Mouse (Mus musculus) forebrain, embryonic 15.5 days (tissue): ENCODE data around the gene Psapl1. TPM values are rescaled to one million over a fixed set of nuclear protein-coding genes. Genes with fewer than 3 reads are reported as not detected.

Experiments
- ATAC-seq: fragments of 200-750 bp; cut with Nextera tagmentation; replicated peaks from 2 replicates; pipeline ENCODE4 v1.8.0; 2017; ENCODE audit warnings: mild to moderate bottlenecking, moderate TSS enrichment, moderate library complexity
- H3K27ac ChIP-seq: fragments of 300-500 bp; sonication (generic); replicated peaks from 2 replicates; pipeline ENCODE4 v1.5.1; 2015; ENCODE audit warnings: mild to moderate bottlenecking, inconsistent platforms
- H3K27me3 ChIP-seq: fragments of 300-500 bp; sonication (generic); 2 replicates; pipeline ENCODE4 v1.6.1; 2015; ENCODE audit warnings: inconsistent platforms
- H3K36me3 ChIP-seq: fragments of 300-500 bp; sonication (generic); 2 replicates; pipeline ENCODE4 v1.6.1; 2015; ENCODE audit warnings: mild to moderate bottlenecking, inconsistent platforms
- H3K4me1 ChIP-seq: fragments of 300-500 bp; sonication (generic); 2 replicates; pipeline ENCODE4 v1.6.1; 2015; ENCODE audit warnings: inconsistent platforms
- H3K4me2 ChIP-seq: fragments of 300-500 bp; sonication (generic); replicated peaks from 2 replicates; pipeline ENCODE4 v1.6.1; 2015; ENCODE audit warnings: mild to moderate bottlenecking, inconsistent platforms
- H3K4me3 ChIP-seq: fragments of 300-500 bp; sonication (generic); 2 replicates; pipeline ENCODE4 v1.5.1; 2015; ENCODE audit warnings: mild to moderate bottlenecking, inconsistent platforms
- H3K9ac ChIP-seq: fragments of 300-500 bp; sonication (generic); replicated peaks from 2 replicates; pipeline ENCODE4 v1.6.1; 2015; ENCODE audit warnings: mild to moderate bottlenecking, inconsistent platforms
- H3K9me3 ChIP-seq: fragments of 300-500 bp; sonication (generic); 2 replicates; pipeline ENCODE4 v1.6.1; 2016; ENCODE audit warnings: inconsistent platforms
- WGBS: fragments of 180-500 bp; shearing (Covaris S2); methylation state at CpG from one replicate; pipeline ENCODE4 v1.1.7; 2015; ENCODE audit warnings: mixed read lengths; 5-methylcytosine and 5-hydroxymethylcytosine counted together
- polyA plus RNA-seq: library from polyadenylated mRNA; unstranded; fragments of >200 nt; fragmentation: Nextera tagmentation; extraction: Ambion mirVana; gene quantifications from 2 replicates; pipeline ENCODE4 v1.2.1, GENCODE M21; 2015

Psapl1 gene
- polyA plus RNA-seq = 0.06 TPM in 1 of 2 replicates, not detected in the other

GRCm38 (mm10) chr5:36203916-36204315 lies at the start of gene Psapl1:
TSS of gene Psapl1 (plus strand) at chr5:36204021.
- Histone ChIP-seq H3K9me3 (no peaks in the 10 kb centered on the region), H3K4me1 (no peaks in the 10 kb centered on the region), H3K27ac (no peak within 1 kb of the TSS), H3K4me2 (no peak within 1 kb of the TSS), H3K36me3 (no peaks in the 10 kb centered on the region), H3K4me3 (no peak within 1 kb of the TSS), H3K9ac (no peak within 1 kb of the TSS), H3K27me3 (no peaks in the 10 kb centered on the region)
- WGBS = 84% methylated on average over 10 of the region's 10 CpGs
- ATAC-seq = no peak

GRCm38 (mm10) chr5:36154879-36155485 lies 48.8 kb upstream of the Psapl1 start:
- H3K27ac ChIP-seq = no peak overlapping the region

DNA sequence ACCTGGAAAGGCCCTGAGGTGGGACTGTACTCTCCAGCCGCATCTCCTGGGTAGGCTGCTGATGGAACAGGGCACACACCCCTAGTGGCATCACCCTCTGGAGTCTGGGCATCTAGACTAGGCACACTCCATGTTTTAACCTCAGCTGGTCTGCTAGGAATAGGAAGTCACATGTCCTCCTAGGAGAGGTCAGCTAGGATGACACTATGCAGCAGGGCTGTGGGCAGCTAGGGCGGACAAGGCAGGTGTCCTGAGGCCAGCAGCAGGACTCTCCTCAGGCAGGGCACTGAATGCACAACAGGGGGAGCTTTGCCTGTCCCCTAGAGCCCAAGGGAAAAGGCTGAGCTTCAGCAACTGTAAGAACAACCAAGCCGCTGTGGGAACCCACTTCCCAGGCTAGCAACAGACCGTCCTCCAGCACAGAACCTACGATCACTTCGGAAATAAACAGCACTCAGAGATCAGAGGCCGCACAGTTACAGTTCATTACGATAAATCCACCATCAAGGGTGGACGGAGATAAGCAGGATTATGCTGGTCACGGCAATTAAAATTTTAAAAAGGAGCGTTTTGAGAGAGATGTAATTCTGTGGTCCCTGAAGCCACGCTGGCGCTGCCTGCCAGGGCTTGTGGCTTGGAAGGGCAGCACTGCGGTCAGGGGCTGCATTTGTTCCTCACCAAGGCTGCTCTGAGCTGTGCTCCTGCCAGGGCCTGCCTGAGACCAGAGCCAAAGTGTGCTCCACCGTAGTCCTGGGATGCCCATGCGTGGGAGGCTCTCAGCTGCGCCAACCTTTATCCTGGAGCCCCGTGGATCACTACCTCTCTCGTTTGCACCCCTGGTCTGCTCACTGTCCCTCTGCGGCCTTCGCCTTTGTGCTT lies 38.2 kb upstream of the Psapl1 start:
- H3K4me2 ChIP-seq = no peak overlapping the region
- no peak for ATAC-seq
- H3K27ac ChIP-seq = 0 out of 2 replicates have a peak overlapping the region, but pooled peaks have one; percentile 13
- H3K9ac ChIP-seq = no peak overlapping the region
- H3K4me1 ChIP-seq = peaks cover 7% of the 10 kb centered on the region; the same call in 1 of the 2 replicates
- H3K9me3 ChIP-seq = no peaks in the 10 kb centered on the region
- H3K27me3 ChIP-seq = no peaks in the 10 kb centered on the region
- H3K36me3 ChIP-seq = no peaks in the 10 kb centered on the region
- 74% methylated on average over 21 of the region's 21 CpGs for WGBS
- H3K4me3 ChIP-seq = no peak overlapping the region

More at GRCm38 (mm10) chr5:36154879-36155485, 48.8 kb upstream of the Psapl1 start:
- Histone ChIP-seq H3K4me2 (no peak overlapping the region), H3K9me3 (no peaks in the 10 kb centered on the region), H3K4me1 (no peaks in the 10 kb centered on the region), H3K9ac (no peak overlapping the region), H3K27me3 (no peaks in the 10 kb centered on the region), H3K4me3 (no peak overlapping the region), H3K36me3 (no peaks in the 10 kb centered on the region)
- ATAC-seq = no peak
- 44% methylated on average over 8 of the region's 8 CpGs for WGBS

DNA sequence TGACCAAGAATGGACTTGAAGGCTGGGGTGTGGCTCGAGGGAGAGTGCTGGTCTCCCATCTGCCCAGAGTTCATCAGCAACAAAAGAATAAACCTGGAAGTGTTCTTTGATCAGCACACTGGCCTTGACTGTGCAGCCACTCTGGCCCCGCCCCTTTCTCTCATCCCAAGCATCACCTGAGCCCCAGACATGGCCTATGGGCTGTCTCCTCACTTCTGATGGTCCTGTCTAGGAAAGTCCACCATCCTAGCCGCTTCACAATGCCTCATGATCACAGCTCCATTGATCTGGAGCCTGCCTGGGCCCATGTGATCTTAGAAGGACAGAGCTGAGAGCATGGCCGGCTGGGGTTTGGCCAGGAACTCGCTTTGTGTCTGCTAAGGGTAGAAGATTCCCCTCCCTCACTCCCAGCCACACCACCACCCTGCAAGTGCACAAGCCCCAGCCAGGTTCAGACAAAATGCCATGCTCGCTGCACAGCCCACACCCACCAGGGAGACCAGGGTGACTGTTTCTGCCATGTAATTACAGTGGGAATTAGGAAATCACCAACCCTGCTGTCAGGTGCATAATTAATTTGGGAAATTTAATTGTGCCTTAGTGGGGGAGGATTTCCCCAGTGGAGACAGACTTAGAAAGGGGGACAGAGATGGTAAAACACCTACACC lies 37.3 kb upstream of the Psapl1 start:
- no peaks in the 10 kb centered on the region for H3K27me3 ChIP-seq
- H3K9me3 ChIP-seq = no peaks in the 10 kb centered on the region
- no peak overlapping the region for H3K4me2 ChIP-seq
- WGBS = 61% methylated on average over 6 of the region's 6 CpGs
- no peak overlapping the region for H3K4me3 ChIP-seq
- H3K9ac ChIP-seq = no peak overlapping the region
- H3K27ac ChIP-seq = no peak overlapping the region
- peak; percentile 68 for ATAC-seq
- H3K4me1 ChIP-seq = peaks cover 7% of the 10 kb centered on the region; the same call in 1 of the 2 replicates
- no peaks in the 10 kb centered on the region for H3K36me3 ChIP-seq

DNA sequence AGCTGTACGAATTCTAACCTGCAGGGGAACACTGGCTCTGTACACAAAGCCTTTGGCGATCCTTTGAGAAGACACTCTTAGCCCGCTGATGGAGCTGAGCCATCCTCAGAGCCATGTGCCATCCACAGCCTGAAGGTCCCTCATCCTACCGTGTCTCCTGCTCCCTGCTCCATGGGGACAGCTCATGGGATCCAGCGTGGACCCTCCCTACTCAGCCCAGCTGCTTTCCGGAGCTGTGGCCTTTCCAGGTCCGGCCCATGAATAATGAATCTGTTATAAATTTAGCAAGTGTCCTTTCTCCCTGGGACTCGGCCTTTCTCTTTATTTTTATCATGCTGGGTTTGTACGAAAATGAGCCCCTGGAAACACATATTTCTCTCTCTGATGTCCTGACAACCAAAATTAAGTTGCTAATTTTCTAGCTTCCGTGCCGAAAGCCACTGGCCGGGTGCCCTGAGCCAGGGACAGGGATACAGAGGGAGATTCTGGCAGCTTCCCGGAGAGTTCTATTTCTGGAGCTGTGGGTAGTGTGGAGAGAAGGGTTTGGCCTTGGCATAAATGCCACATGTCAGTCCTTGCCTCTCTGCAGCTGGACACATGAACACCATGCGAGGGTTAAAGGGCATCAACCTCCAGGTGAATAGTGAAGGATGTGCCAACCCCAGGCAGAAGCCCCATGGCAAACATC lies 34.7 kb upstream of the Psapl1 start:
- Histone ChIP-seq H3K36me3 (no peaks in the 10 kb centered on the region), H3K27me3 (no peaks in the 10 kb centered on the region), H3K9ac (no peak overlapping the region), H3K9me3 (no peaks in the 10 kb centered on the region), H3K4me2 (no peak overlapping the region), H3K4me1 (peaks cover 7% of the 10 kb centered on the region; the same call in 1 of the 2 replicates), H3K4me3 (no peak overlapping the region), H3K27ac (no peak overlapping the region)
- 68% methylated on average over 14 of the region's 14 CpGs for whole genome bisulfite sequencing
- no peak for ATAC-seq

GRCm38 (mm10) chr5:36174569-36175115 lies 29.2 kb upstream of the Psapl1 start:
- Histone ChIP-seq H3K4me3 (no peak overlapping the region), H3K4me2 (no peak overlapping the region), H3K36me3 (no peaks in the 10 kb centered on the region), H3K27ac (peak overlapping the region; percentile 58), H3K9ac (no peak overlapping the region), H3K9me3 (no peaks in the 10 kb centered on the region), H3K27me3 (no peaks in the 10 kb centered on the region), H3K4me1 (peaks cover 9% of the 10 kb centered on the region)
- peak; percentile 80 for ATAC-seq
- WGBS = 2% methylated on average over 9 of the region's 9 CpGs

GRCm38 (mm10) chr5:36176409-36176808 lies 27.4 kb upstream of the Psapl1 start:
- H3K4me1 ChIP-seq = peaks cover 9% of the 10 kb centered on the region

DNA sequence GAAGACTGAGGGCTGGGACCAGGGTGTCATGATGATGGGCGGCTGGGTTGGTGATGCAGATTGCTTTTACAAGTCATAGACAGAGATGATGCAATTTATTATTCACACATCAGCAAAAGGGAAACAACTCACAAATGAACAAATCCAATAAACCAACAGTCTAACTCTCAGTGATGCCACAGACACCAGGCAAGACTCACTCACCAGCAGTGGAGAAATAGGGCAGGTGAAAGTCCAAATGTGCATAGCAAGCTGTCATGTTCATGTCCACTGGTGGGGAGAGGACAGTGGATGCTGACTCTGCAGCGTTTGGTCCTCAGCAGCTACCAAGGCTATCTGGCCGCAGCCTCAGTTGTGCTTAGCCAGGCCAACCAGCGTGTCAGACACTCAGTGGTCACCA lies 26.9 kb upstream of the Psapl1 start:
- H3K4me1 ChIP-seq = peaks cover 9% of the 10 kb centered on the region
- no peak overlapping the region for H3K27ac ChIP-seq
- H3K4me3 ChIP-seq = no peak overlapping the region
- no peaks in the 10 kb centered on the region for H3K36me3 ChIP-seq
- no peaks in the 10 kb centered on the region for H3K9me3 ChIP-seq
- no peak for ATAC-seq
- H3K27me3 ChIP-seq = no peaks in the 10 kb centered on the region
- 97% methylated on average over 4 of the region's 4 CpGs for WGBS
- no peak overlapping the region for H3K9ac ChIP-seq
- no peak overlapping the region for H3K4me2 ChIP-seq

More at GRCm38 (mm10) chr5:36176409-36176808, 27.4 kb upstream of the Psapl1 start:
- Histone ChIP-seq H3K36me3 (no peaks in the 10 kb centered on the region), H3K4me2 (no peak overlapping the region), H3K9me3 (no peaks in the 10 kb centered on the region), H3K27ac (no peak overlapping the region), H3K27me3 (no peaks in the 10 kb centered on the region), H3K4me3 (no peak overlapping the region), H3K9ac (no peak overlapping the region)
- no peak for ATAC-seq
- WGBS = 89% methylated on average over 11 of the region's 11 CpGs

DNA sequence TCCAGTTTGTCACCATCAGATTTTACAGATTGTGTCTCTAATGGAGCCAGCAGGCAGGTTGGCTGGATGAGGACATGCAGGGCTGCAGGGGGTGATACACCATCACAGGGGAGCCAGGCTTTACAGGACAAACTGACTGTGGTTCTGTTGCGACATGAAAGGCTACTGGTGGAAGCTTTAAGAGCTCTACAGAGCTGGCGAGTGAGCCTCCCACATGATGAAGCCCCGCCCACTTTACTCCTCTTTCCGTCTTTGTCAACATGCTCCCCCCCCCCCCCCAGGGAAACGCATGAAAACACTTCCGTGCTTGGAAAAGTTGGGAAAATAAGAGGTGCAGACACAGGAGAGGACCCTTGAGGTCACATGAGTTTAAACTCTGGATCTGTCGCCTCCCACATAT lies 25.6 kb upstream of the Psapl1 start:
- ATAC-seq = no peak
- no peak overlapping the region for H3K9ac ChIP-seq
- no peaks in the 10 kb centered on the region for H3K9me3 ChIP-seq
- no peaks in the 10 kb centered on the region for H3K36me3 ChIP-seq
- H3K27me3 ChIP-seq = no peaks in the 10 kb centered on the region
- H3K4me2 ChIP-seq = no peak overlapping the region
- no peak overlapping the region for H3K4me3 ChIP-seq
- 70% methylated on average over 7 of the region's 7 CpGs for WGBS
- H3K27ac ChIP-seq = no peak overlapping the region
- H3K4me1 ChIP-seq = peaks cover 9% of the 10 kb centered on the region

- no peaks in the 10 kb centered on the region for H3K9me3 ChIP-seq
- ATAC-seq = no peak
- H3K4me2 ChIP-seq = no peak overlapping the region
- 99% methylated on average over 3 of the region's 3 CpGs for WGBS
- H3K4me1 ChIP-seq = peaks cover 9% of the 10 kb centered on the region
- no peaks in the 10 kb centered on the region for H3K27me3 ChIP-seq
- no peak overlapping the region for H3K9ac ChIP-seq
- H3K4me3 ChIP-seq = no peak overlapping the region
- H3K27ac ChIP-seq = no peak overlapping the region
- no peaks in the 10 kb centered on the region for H3K36me3 ChIP-seq
Measured at GRCm38 (mm10) chr5:36178785-36179184, 25.0 kb upstream of the Psapl1 start.

- Histone ChIP-seq H3K4me2 (no peak overlapping the region), H3K36me3 (no peaks in the 10 kb centered on the region), H3K27ac (no peak overlapping the region), H3K27me3 (no peaks in the 10 kb centered on the region), H3K4me3 (no peak overlapping the region), H3K9ac (no peak overlapping the region), H3K9me3 (no peaks in the 10 kb centered on the region), H3K4me1 (peaks cover 7% of the 10 kb centered on the region)
- ATAC-seq = no peak
- 89% methylated on average over 5 of the region's 5 CpGs for WGBS
Measured at GRCm38 (mm10) chr5:36179708-36180107, 24.1 kb upstream of the Psapl1 start.
